ENCODE assay signal across 18 mouse cellular contexts in genomic region chr16:68666972-68667538, GRCm38 (mm10).
DNase-seq lines count a peak whose midpoint lies in the region; ATAC-seq lines count a peak whose summit lies in the region.
"Had no signal": no experiment of that assay in that cellular context is flagged by ENCODE, and none has a peak within 500 bp of the region (broad histone marks: within the 10 kb centered on the region; RNA-seq: fewer than 3 reads in every experiment).

No protein-coding gene starts in this region.

- no peak for DNase-seq in frontal cortex, postnatal 14 days (ENCODE audit: low spot score in 2 of 2)
- peak; percentile 5 to 11 for DNase-seq in right cerebral cortex, adult 2 months (ENCODE audit: low spot score in 2 of 2)
- no peak for DNase-seq in right cerebral cortex, postnatal 14 days
- peak; percentile 11 to 15 for DNase-seq in left cerebral cortex, postnatal 36 days (ENCODE audit: low spot score in 2 of 2)
- DNase-seq in gastrocnemius, adult 18-20 months (ENCODE audit: low spot score) = no peak
- no peak for DNase-seq in T-cell, adult 2 months (ENCODE audit: low spot score)
- DNase-seq: cerebellum, adult 18-20 months; cerebellum, postnatal 14 days; gastrocnemius, postnatal 14 days; heart, adult 11 months; kidney, postnatal 25 days; liver, postnatal 0 days; lung, postnatal 10 days; thymus, adult 18-20 months; thymus, postnatal 36 days had no signal

- peak; percentile 100 for ATAC-seq in frontal cortex, adult (ENCODE audit: low TSS enrichment)
- ATAC-seq: hindbrain, postnatal 0 days; intestine, embryonic 16.5 days; liver, postnatal 0 days had no signal

- intact Hi-C loops in left cerebral cortex, postnatal 36 days (cut with DNase I) = no loop called here

Comparison
In these comparisons a context has a peak if more than half of its experiments do, and no peak if none do; other contexts are left out.
1. DNase-seq: peak in right cerebral cortex, adult 2 months (2 of 2) and left cerebral cortex, postnatal 36 days (2 of 2); none in frontal cortex, postnatal 14 days (0 of 2), right cerebral cortex, postnatal 14 days (single experiment), gastrocnemius, adult 18-20 months (single experiment) and T-cell, adult 2 months (single experiment).